Mouse (Mus musculus): ENCODE measurements around the gene Braf. TPM values are rescaled to one million over a fixed set of nuclear protein-coding genes. Genes with fewer than 3 reads are reported as not detected.

Gene Braf
- polyA plus RNA-seq, 1 experiment from 2014 or later, result 18.4 TPM

GRCm38 (mm10) chr6:39573791-39574554 lies 151.3 kb downstream of the Braf start, which contains the start of gene Adck2:
TSS of gene Adck2 (plus strand) at chr6:39573873.
- under 1% methylated on average over 49 of the region's 49 CpGs for WGBS
- Histone ChIP-seq H3K27me3 (no peaks in the 10 kb centered on the region), H3K27ac (peak within 1 kb of the TSS; percentile 95), H3K36me3 (ENCODE audit: poor library complexity, severe bottlenecking) (peaks cover 19% of the 10 kb centered on the region), H3K9ac (peak within 1 kb of the TSS; percentile 92), H3K4me2 (peak within 1 kb of the TSS; percentile 92), H3K4me1 (peaks cover 11% of the 10 kb centered on the region), H3K4me3 (peak within 1 kb of the TSS; percentile 84), H3K9me3 (replicated peaks) (no peaks in the 10 kb centered on the region)
- peak; percentile 97 for ATAC-seq

- Histone ChIP-seq H3K27ac (no peak overlapping the region), H3K27me3 (no peaks in the 10 kb centered on the region), H3K4me1 (peaks cover 11% of the 10 kb centered on the region), H3K4me2 (no peak overlapping the region), H3K9ac (no peak overlapping the region), H3K36me3 (ENCODE audit: poor library complexity, severe bottlenecking) (no peaks in the 10 kb centered on the region), H3K9me3 (replicated peaks) (no peaks in the 10 kb centered on the region), H3K4me3 (no peak overlapping the region)
- 85% methylated on average over 3 of the region's 3 CpGs for WGBS
- ATAC-seq, result no peak
These were observed 154.8 kb downstream of the Braf start for GRCm38 (mm10) chr6:39570426-39570825.

GRCm38 (mm10) chr6:39567528-39567927 lies 157.7 kb downstream of the Braf start:
- Histone ChIP-seq H3K4me3 (no peak overlapping the region), H3K4me2 (no peak overlapping the region), H3K36me3 (ENCODE audit: poor library complexity, severe bottlenecking) (no peaks in the 10 kb centered on the region), H3K9me3 (replicated peaks) (no peaks in the 10 kb centered on the region), H3K27ac (no peak overlapping the region), H3K27me3 (no peaks in the 10 kb centered on the region), H3K9ac (no peak overlapping the region), H3K4me1 (no peaks in the 10 kb centered on the region)
- 17% methylated on average over 5 of the region's 5 CpGs for WGBS
- ATAC-seq, result no peak; the same call in 1 of the 2 replicates

GRCm38 (mm10) chr6:39562166-39563015 lies 162.9 kb downstream of the Braf start:
- Histone ChIP-seq H3K4me1 (peaks cover 20% of the 10 kb centered on the region), H3K4me2 (peak overlapping the region; percentile 42), H3K4me3 (no peak overlapping the region), H3K36me3 (ENCODE audit: poor library complexity, severe bottlenecking) (no peaks in the 10 kb centered on the region), H3K27ac (no peak overlapping the region), H3K9ac (no peak overlapping the region), H3K9me3 (replicated peaks) (no peaks in the 10 kb centered on the region), H3K27me3 (no peaks in the 10 kb centered on the region)
- peak; percentile 61 for ATAC-seq
- WGBS, result 18% methylated on average over 23 of the region's 23 CpGs

GRCm38 (mm10) chr6:39559276-39559939 lies 165.9 kb downstream of the Braf start:
- H3K27ac ChIP-seq, result peak overlapping the region; percentile 26; the same call in 1 of the 2 replicates
- H3K4me1 ChIP-seq, result peaks cover 46% of the 10 kb centered on the region
- no peaks in the 10 kb centered on the region for H3K27me3 ChIP-seq
- H3K4me3 ChIP-seq, result no peak overlapping the region
- WGBS, result 35% methylated on average over 6 of the region's 6 CpGs
- H3K36me3 ChIP-seq (ENCODE audit: poor library complexity, severe bottlenecking), result no peaks in the 10 kb centered on the region
- no peak for ATAC-seq
- no peak overlapping the region for H3K4me2 ChIP-seq
- no peaks in the 10 kb centered on the region for H3K9me3 ChIP-seq (replicated peaks)
- no peak overlapping the region for H3K9ac ChIP-seq

GRCm38 (mm10) chr6:39557723-39558261 lies 167.5 kb downstream of the Braf start, which contains the start of gene Dennd2a:
TSS of gene Dennd2a (minus strand) at chr6:39557867.
- Histone ChIP-seq H3K4me2 (peak within 1 kb of the TSS; percentile 67), H3K27me3 (no peaks in the 10 kb centered on the region), H3K9ac (peak within 1 kb of the TSS; percentile 92), H3K9me3 (replicated peaks) (no peaks in the 10 kb centered on the region), H3K36me3 (ENCODE audit: poor library complexity, severe bottlenecking) (0 out of 2 replicates have a peak, but pooled peaks cover 4% of the 10 kb centered on the region), H3K27ac (peak within 1 kb of the TSS; percentile 89), H3K4me3 (peak within 1 kb of the TSS; percentile 88), H3K4me1 (peaks cover 49% of the 10 kb centered on the region)
- under 1% methylated on average over 45 of the region's 50 CpGs for WGBS
- ATAC-seq, result peak; percentile 96

GRCm38 (mm10) chr6:39556900-39557659 lies 168.2 kb downstream of the Braf start:
- Histone ChIP-seq H3K9me3 (replicated peaks) (no peaks in the 10 kb centered on the region), H3K27me3 (no peaks in the 10 kb centered on the region), H3K4me3 (peak overlapping the region; percentile 88), H3K9ac (peak overlapping the region; percentile 92), H3K4me1 (peaks cover 52% of the 10 kb centered on the region), H3K36me3 (ENCODE audit: poor library complexity, severe bottlenecking) (0 out of 2 replicates have a peak, but pooled peaks cover 4% of the 10 kb centered on the region), H3K27ac (peak overlapping the region; percentile 89), H3K4me2 (peak overlapping the region; percentile 67)
- WGBS, result under 1% methylated on average over 50 of the region's 54 CpGs
- peak; percentile 74 for ATAC-seq

- no peak for ATAC-seq
- H3K4me1 ChIP-seq, result peaks cover 52% of the 10 kb centered on the region
- H3K9me3 ChIP-seq (replicated peaks), result no peaks in the 10 kb centered on the region
- peak overlapping the region; percentile 88 for H3K4me3 ChIP-seq
- peak overlapping the region; percentile 67 for H3K4me2 ChIP-seq
- no peak overlapping the region for H3K27ac ChIP-seq
- peaks cover 9% of the 10 kb centered on the region; the same call in 1 of the 2 replicates for H3K36me3 ChIP-seq (ENCODE audit: poor library complexity, severe bottlenecking)
- WGBS, result 77% methylated on average over 2 of the region's 2 CpGs
- H3K9ac ChIP-seq, result peak overlapping the region; percentile 41
- no peaks in the 10 kb centered on the region for H3K27me3 ChIP-seq
These were observed 169.7 kb downstream of the Braf start for GRCm38 (mm10) chr6:39555648-39555945.

- ATAC-seq, result no peak
- H3K4me3 ChIP-seq, result peak overlapping the region; percentile 88
- H3K9me3 ChIP-seq (replicated peaks), result no peaks in the 10 kb centered on the region
- 54% methylated on average over 12 of the region's 12 CpGs for WGBS
- peak overlapping the region; percentile 67 for H3K4me2 ChIP-seq
- H3K4me1 ChIP-seq, result peaks cover 52% of the 10 kb centered on the region
- peak overlapping the region; percentile 43 for H3K9ac ChIP-seq
- peaks cover 9% of the 10 kb centered on the region; the same call in 1 of the 2 replicates for H3K36me3 ChIP-seq (ENCODE audit: poor library complexity, severe bottlenecking)
- H3K27ac ChIP-seq, result no peak overlapping the region
- H3K27me3 ChIP-seq, result no peaks in the 10 kb centered on the region
These were observed 170.2 kb downstream of the Braf start for GRCm38 (mm10) chr6:39554888-39555647.
